Mouse (Mus musculus) limb, embryonic 13.5 days (tissue): Measurements from ENCODE around the gene Mrpl2. TPM values are rescaled to one million over a fixed set of nuclear protein-coding genes. Genes with fewer than 3 reads are reported as not detected.
A peak's percentile ranks its signal among the peaks of the same experiment; 100 is the strongest.

Experiments used
- ATAC-seq: fragments of 200-750 bp; cut with Nextera tagmentation; 2 replicates; pipeline ENCODE4 v1.8.0; 2017; ENCODE audit warnings: low read depth, moderate number of reproducible peaks, moderate TSS enrichment; ENCODE audit not compliant: low FRiP score
- H3K27ac ChIP-seq: fragments of 300-500 bp; sonication (generic); 2 replicates; pipeline ENCODE4 v1.5.1; 2015; ENCODE audit warnings: inconsistent platforms, mild to moderate bottlenecking, moderate library complexity
- H3K27me3 ChIP-seq: fragments of 300-500 bp; sonication (generic); 2 replicates; pipeline ENCODE4 v1.6.1; 2015; ENCODE audit warnings: mild to moderate bottlenecking, inconsistent platforms
- H3K36me3 ChIP-seq: fragments of 300-500 bp; sonication (generic); 2 replicates; pipeline ENCODE4 v1.6.1; 2015; ENCODE audit warnings: inconsistent platforms, mild to moderate bottlenecking, moderate library complexity
- H3K4me1 ChIP-seq: fragments of 300-500 bp; sonication (generic); 2 replicates; pipeline ENCODE4 v1.6.1; 2015; ENCODE audit warnings: inconsistent platforms
- H3K4me2 ChIP-seq: fragments of 300-500 bp; sonication (generic); replicated peaks from 2 replicates; pipeline ENCODE4 v1.6.1; 2015; ENCODE audit warnings: inconsistent platforms, mild to moderate bottlenecking, moderate library complexity
- H3K4me3 ChIP-seq: fragments of 300-500 bp; sonication (generic); 2 replicates; pipeline ENCODE4 v1.5.1; 2015; ENCODE audit warnings: moderate library complexity, mild to moderate bottlenecking, inconsistent platforms
- H3K9ac ChIP-seq: fragments of 300-500 bp; sonication (generic); 2 replicates; pipeline ENCODE4 v1.6.1; 2015; ENCODE audit warnings: mild to moderate bottlenecking, inconsistent platforms
- H3K9me3 ChIP-seq: fragments of 300-500 bp; sonication (generic); 2 replicates; pipeline ENCODE4 v1.6.1; 2016; ENCODE audit warnings: inconsistent platforms
- WGBS: fragments of 180-500 bp; shearing (Covaris S2); methylation state at CpG from one replicate; pipeline ENCODE4 v1.1.7; 2015; 5-methylcytosine and 5-hydroxymethylcytosine counted together
- polyA plus RNA-seq: library from polyadenylated mRNA; unstranded; fragments of >200 nt; fragmentation: Nextera tagmentation; extraction: Ambion mirVana; gene quantifications from 2 replicates; pipeline ENCODE4 v1.2.1, GENCODE M21; 2015

Gene Mrpl2
- polyA plus RNA-seq, 1 experiment from 2014 or later, result 106 TPM

GRCm38 (mm10) chr17:46628791-46629684, 17.0 kb upstream of the Mrpl2 start, which contains the start of gene Ptk7:
Gene Ptk7, minus strand, starts transcription at chr17:46629504.
- peak within 1 kb of the TSS; percentile 89 for H3K4me2 ChIP-seq
- peaks cover 65% of the 10 kb centered on the region for H3K4me1 ChIP-seq
- H3K9ac ChIP-seq, result peak within 1 kb of the TSS; percentile 92
- H3K36me3 ChIP-seq, result peaks cover 28% of the 10 kb centered on the region
- H3K9me3 ChIP-seq, result no peaks in the 10 kb centered on the region
- WGBS, result under 1% methylated on average over 84 of the region's 90 CpGs
- H3K4me3 ChIP-seq, result peak within 1 kb of the TSS; percentile 70
- no peaks in the 10 kb centered on the region for H3K27me3 ChIP-seq
- peak; percentile 81 for ATAC-seq
- peak within 1 kb of the TSS; percentile 92 for H3K27ac ChIP-seq

GRCm38 (mm10) chr17:46629685-46630441, 16.2 kb upstream of the Mrpl2 start:
- Histone ChIP-seq H3K4me2 (peak overlapping the region; percentile 89), H3K27ac (peak overlapping the region; percentile 92), H3K4me3 (peak overlapping the region; percentile 70), H3K36me3 (peaks cover 30% of the 10 kb centered on the region), H3K9me3 (no peaks in the 10 kb centered on the region), H3K4me1 (peaks cover 57% of the 10 kb centered on the region), H3K27me3 (no peaks in the 10 kb centered on the region), H3K9ac (peak overlapping the region; percentile 92)
- 5% methylated on average over 12 of the region's 12 CpGs for WGBS
- ATAC-seq, result peak; percentile 75

- Histone ChIP-seq H3K9me3 (no peaks in the 10 kb centered on the region), H3K27ac (no peak overlapping the region), H3K27me3 (no peaks in the 10 kb centered on the region), H3K4me2 (peak overlapping the region; percentile 51), H3K36me3 (peaks cover 69% of the 10 kb centered on the region), H3K4me3 (peak overlapping the region; percentile 19; the same call in 1 of the 2 replicates), H3K9ac (peak overlapping the region; percentile 31; the same call in 1 of the 2 replicates), H3K4me1 (peaks cover 10% of the 10 kb centered on the region)
- WGBS, result 14% methylated on average over 15 of the region's 15 CpGs
- ATAC-seq, result peak; percentile 32
Observed at GRCm38 (mm10) chr17:46636831-46637523, 9.1 kb upstream of the Mrpl2 start.

GRCm38 (mm10) chr17:46639929-46640328, 6.1 kb upstream of the Mrpl2 start:
- Histone ChIP-seq H3K4me2 (no peak overlapping the region), H3K4me1 (peaks cover 19% of the 10 kb centered on the region), H3K27me3 (no peaks in the 10 kb centered on the region), H3K36me3 (peaks cover 59% of the 10 kb centered on the region), H3K9me3 (no peaks in the 10 kb centered on the region), H3K4me3 (no peak overlapping the region), H3K9ac (no peak overlapping the region), H3K27ac (no peak overlapping the region)
- no peak for ATAC-seq
- WGBS, result 87% methylated on average over 9 of the region's 9 CpGs

- no peak overlapping the region for H3K27ac ChIP-seq
- no peak overlapping the region for H3K4me2 ChIP-seq
- H3K4me3 ChIP-seq, result no peak overlapping the region
- peaks cover 46% of the 10 kb centered on the region for H3K36me3 ChIP-seq
- no peaks in the 10 kb centered on the region for H3K9me3 ChIP-seq
- H3K27me3 ChIP-seq, result no peaks in the 10 kb centered on the region
- 87% methylated on average over 17 of the region's 17 CpGs for WGBS
- peaks cover 23% of the 10 kb centered on the region for H3K4me1 ChIP-seq
- no peak overlapping the region for H3K9ac ChIP-seq
- ATAC-seq, result no peak
Observed at GRCm38 (mm10) chr17:46642060-46642459, 4.0 kb upstream of the Mrpl2 start.

- no peak overlapping the region for H3K27ac ChIP-seq
- peaks cover 21% of the 10 kb centered on the region for H3K4me1 ChIP-seq
- H3K9me3 ChIP-seq, result no peaks in the 10 kb centered on the region
- peaks cover 52% of the 10 kb centered on the region for H3K36me3 ChIP-seq
- H3K27me3 ChIP-seq, result no peaks in the 10 kb centered on the region
- 0 out of 2 replicates have a peak overlapping the region, but pooled peaks have one; percentile 79 for H3K9ac ChIP-seq
- 86% methylated on average over 12 of the region's 12 CpGs for WGBS
- H3K4me3 ChIP-seq, result peak overlapping the region; percentile 83
- H3K4me2 ChIP-seq, result peak overlapping the region; percentile 95
- ATAC-seq, result no peak
Observed at GRCm38 (mm10) chr17:46644152-46644805, 1.8 kb upstream of the Mrpl2 start.

- Histone ChIP-seq H3K27me3 (no peaks in the 10 kb centered on the region), H3K27ac (no peak overlapping the region), H3K9me3 (no peaks in the 10 kb centered on the region), H3K4me3 (peak overlapping the region; percentile 83), H3K36me3 (peaks cover 46% of the 10 kb centered on the region), H3K4me2 (peak overlapping the region; percentile 95), H3K4me1 (peaks cover 28% of the 10 kb centered on the region), H3K9ac (peak overlapping the region; percentile 79)
- ATAC-seq, result no peak
- WGBS, result 11% methylated on average over 11 of the region's 11 CpGs
Observed at GRCm38 (mm10) chr17:46644916-46645475, 1.0 kb upstream of the Mrpl2 start.

GRCm38 (mm10) chr17:46646322-46646662, 263 bp downstream of the Mrpl2 start:
- peak; percentile 13; the same call in 1 of the 2 replicates for ATAC-seq
- Histone ChIP-seq H3K27me3 (no peaks in the 10 kb centered on the region), H3K9me3 (no peaks in the 10 kb centered on the region), H3K27ac (peak overlapping the region; percentile 67; the same call in 1 of the 2 replicates), H3K4me1 (peaks cover 31% of the 10 kb centered on the region), H3K36me3 (peaks cover 33% of the 10 kb centered on the region), H3K4me2 (peak overlapping the region; percentile 95), H3K4me3 (peak overlapping the region; percentile 83), H3K9ac (peak overlapping the region; percentile 80)
- 0% methylated on average over 19 of the region's 19 CpGs for WGBS

- H3K4me3 ChIP-seq, result peak overlapping the region; percentile 83; the same call in 1 of the 2 replicates
- H3K27ac ChIP-seq, result no peak overlapping the region
- peaks cover 41% of the 10 kb centered on the region for H3K4me1 ChIP-seq
- H3K9ac ChIP-seq, result no peak overlapping the region
- no peaks in the 10 kb centered on the region for H3K9me3 ChIP-seq
- 0 out of 2 replicates have a peak overlapping the region, but pooled peaks have one; percentile 95 for H3K4me2 ChIP-seq
- ATAC-seq, result no peak
- WGBS, result 92% methylated on average over 7 of the region's 7 CpGs
- H3K36me3 ChIP-seq, result peaks cover 31% of the 10 kb centered on the region
- no peaks in the 10 kb centered on the region for H3K27me3 ChIP-seq
Observed at GRCm38 (mm10) chr17:46647279-46647678, 1.2 kb downstream of the Mrpl2 start.

- no peak overlapping the region for H3K4me3 ChIP-seq
- no peak overlapping the region for H3K27ac ChIP-seq
- H3K27me3 ChIP-seq, result no peaks in the 10 kb centered on the region
- WGBS, result 92% methylated on average over 9 of the region's 9 CpGs
- no peak overlapping the region for H3K9ac ChIP-seq
- H3K4me2 ChIP-seq, result no peak overlapping the region
- H3K4me1 ChIP-seq, result peaks cover 51% of the 10 kb centered on the region
- no peak for ATAC-seq
- peaks cover 33% of the 10 kb centered on the region for H3K36me3 ChIP-seq
- no peaks in the 10 kb centered on the region for H3K9me3 ChIP-seq
Observed at GRCm38 (mm10) chr17:46648436-46648835, 2.4 kb downstream of the Mrpl2 start.

GRCm38 (mm10) chr17:46649811-46650210, 3.8 kb downstream of the Mrpl2 start:
- Histone ChIP-seq H3K9me3 (no peaks in the 10 kb centered on the region), H3K4me2 (peak overlapping the region; percentile 94), H3K9ac (peak overlapping the region; percentile 95), H3K27me3 (no peaks in the 10 kb centered on the region), H3K36me3 (peaks cover 47% of the 10 kb centered on the region), H3K4me1 (peaks cover 47% of the 10 kb centered on the region), H3K27ac (peak overlapping the region; percentile 98), H3K4me3 (peak overlapping the region; percentile 80)
- no peak for ATAC-seq
- 30% methylated on average over 15 of the region's 15 CpGs for WGBS
